Mouse (Mus musculus): ENCODE results near the gene Islr.

- no peak for TF ChIP-seq CTCF (IDR thresholded peaks at IDR 0.05; ENCODE audit: borderline replicate concordance, insufficient read depth, low read length)
- no peak for TF ChIP-seq POLR2A (IDR thresholded peaks at IDR 0.05; ENCODE audit: low read depth, low read length)
Measured at GRCm38 (mm10) chr9:58116024-58116651, 88.0 kb downstream of the Islr start.

All from embryonic fibroblast, embryonic 13.5 days (primary cell).